Mouse (Mus musculus): ENCODE measurements around the gene Uggt2.

The Uggt2 gene

GRCm38 (mm10) chr14:119098851-119099569 lies at the start of gene Uggt2:
Gene Uggt2 (minus strand): TSS chr14:119099430.
- DNase-seq (ENCODE audit: low spot score in 2 of 2) = peak; percentile 14 to 66

- peak in 1 of 2 experiments; percentile 38 for DNase-seq (ENCODE audit: low spot score in 2 of 2)
Measured at GRCm38 (mm10) chr14:119139381-119139950, 40.2 kb upstream of the Uggt2 start.

GRCm38 (mm10) chr14:119138786-119139100 lies 39.5 kb upstream of the Uggt2 start:
- peak in 1 of 2 experiments; percentile 60 for DNase-seq (ENCODE audit: low spot score in 2 of 2)

GRCm38 (mm10) chr14:119137906-119138785 lies 38.9 kb upstream of the Uggt2 start, which contains the start of gene Hs6st3:
Gene Hs6st3 (plus strand): TSS chr14:119138341.
- no peak for DNase-seq (ENCODE audit: low spot score in 2 of 2)

GRCm38 (mm10) chr14:119137512-119137905 lies 38.3 kb upstream of the Uggt2 start:
- peak in 1 of 2 experiments; percentile 57 for DNase-seq (ENCODE audit: low spot score in 2 of 2)

GRCm38 (mm10) chr14:119127330-119127729 lies 28.1 kb upstream of the Uggt2 start:
- peak in 1 of 2 experiments; percentile 4 for DNase-seq (ENCODE audit: low spot score in 2 of 2)

- DNase-seq (ENCODE audit: low spot score in 2 of 2) = peak in 1 of 2 experiments; percentile 13
Measured at GRCm38 (mm10) chr14:119125840-119126239, 26.6 kb upstream of the Uggt2 start.

GRCm38 (mm10) chr14:119124061-119124460 lies 24.8 kb upstream of the Uggt2 start:
- DNase-seq (ENCODE audit: low spot score in 2 of 2) = peak in 1 of 2 experiments; percentile 44

- peak in 1 of 2 experiments; percentile 26 for DNase-seq (ENCODE audit: low spot score in 2 of 2)
Measured at GRCm38 (mm10) chr14:119123582-119123981, 24.4 kb upstream of the Uggt2 start.

- DNase-seq (ENCODE audit: low spot score in 2 of 2) = no peak
Measured at GRCm38 (mm10) chr14:119112558-119112957, 13.3 kb upstream of the Uggt2 start.

GRCm38 (mm10) chr14:119109776-119110218 lies 10.6 kb upstream of the Uggt2 start:
- no peak for DNase-seq (ENCODE audit: low spot score in 2 of 2)

- DNase-seq (ENCODE audit: low spot score in 2 of 2) = no peak
Measured at GRCm38 (mm10) chr14:119108776-119109301, 9.6 kb upstream of the Uggt2 start.

- no peak for DNase-seq (ENCODE audit: low spot score in 2 of 2)
Measured at GRCm38 (mm10) chr14:119107591-119107990, 8.4 kb upstream of the Uggt2 start.

- DNase-seq (ENCODE audit: low spot score in 2 of 2) = no peak
Measured at GRCm38 (mm10) chr14:119099570-119099891, 301 bp upstream of the Uggt2 start.

- DNase-seq (ENCODE audit: low spot score in 2 of 2) = no peak
Measured at GRCm38 (mm10) chr14:119061811-119062210, 37.4 kb downstream of the Uggt2 start.

- DNase-seq (ENCODE audit: low spot score in 2 of 2) = no peak
Measured at GRCm38 (mm10) chr14:119060682-119061081, 38.5 kb downstream of the Uggt2 start.

GRCm38 (mm10) chr14:119057014-119057413 lies 42.2 kb downstream of the Uggt2 start:
- no peak for DNase-seq (ENCODE audit: low spot score in 2 of 2)

- DNase-seq (ENCODE audit: low spot score in 2 of 2) = no peak
Measured at GRCm38 (mm10) chr14:119052969-119053368, 46.3 kb downstream of the Uggt2 start.

GRCm38 (mm10) chr14:119052361-119052760 lies 46.9 kb downstream of the Uggt2 start:
- DNase-seq (ENCODE audit: low spot score in 2 of 2) = no peak

GRCm38 (mm10) chr14:119043765-119044164 lies 55.5 kb downstream of the Uggt2 start:
- DNase-seq (ENCODE audit: low spot score in 2 of 2) = no peak

- DNase-seq (ENCODE audit: low spot score in 2 of 2) = no peak
Measured at GRCm38 (mm10) chr14:119040253-119040652, 59.0 kb downstream of the Uggt2 start.

- no peak for DNase-seq (ENCODE audit: low spot score in 2 of 2)
Measured at GRCm38 (mm10) chr14:119037755-119038154, 61.5 kb downstream of the Uggt2 start.
